20 mouse cellular contexts compared by ENCODE assay signal in genomic region chr6:40220634-40221120, GRCm38 (mm10).
"Had no signal": no experiment of that assay in that cellular context is flagged by ENCODE, and none has a peak within 500 bp of the region (broad histone marks: within the 10 kb centered on the region; RNA-seq: fewer than 3 reads in every experiment).

No protein-coding gene starts in this region.

- ATAC-seq: intestine, embryonic 15.5 days; liver, embryonic 12.5 days; midbrain, embryonic 13.5 days; midbrain, embryonic 16.5 days had no signal

- H3K36me3 ChIP-seq: intestine, embryonic 15.5 days; limb, embryonic 10.5 days; limb, embryonic 13.5 days; liver, embryonic 12.5 days; liver, embryonic 15.5 days; lung, embryonic 15.5 days; midbrain, embryonic 13.5 days had no signal

- H3K27ac ChIP-seq: intestine, embryonic 15.5 days; limb, embryonic 10.5 days; limb, embryonic 13.5 days; liver, embryonic 12.5 days; liver, embryonic 15.5 days; lung, embryonic 15.5 days; macrophage; midbrain, embryonic 13.5 days had no signal

- H3K27me3 ChIP-seq: intestine, embryonic 15.5 days; limb, embryonic 13.5 days; liver, embryonic 12.5 days; liver, embryonic 15.5 days; lung, embryonic 15.5 days; midbrain, embryonic 13.5 days had no signal

- H3K9ac ChIP-seq: intestine, embryonic 15.5 days; limb, embryonic 13.5 days; liver, embryonic 12.5 days; liver, embryonic 15.5 days; lung, embryonic 15.5 days; midbrain, embryonic 13.5 days had no signal

- DNase-seq: kidney, adult 18-20 months; kidney, adult 9 months; kidney, postnatal 10 days; kidney, postnatal 36 days; liver; lung, adult 18-20 months; lung, postnatal 14 days; right cerebral cortex, adult 18-20 months; right cerebral cortex, postnatal 14 days; right cerebral cortex, postnatal 4 days; thymus, postnatal 25 days had no signal

- H3K4me3 ChIP-seq: intestine, embryonic 15.5 days; limb, embryonic 10.5 days; limb, embryonic 13.5 days; liver, embryonic 12.5 days; liver, embryonic 15.5 days; lung, embryonic 15.5 days; midbrain, embryonic 13.5 days had no signal

- H3K9me3 ChIP-seq: intestine, embryonic 15.5 days; limb, embryonic 10.5 days; limb, embryonic 13.5 days; liver, embryonic 12.5 days; liver, embryonic 15.5 days; lung, embryonic 15.5 days; midbrain, embryonic 13.5 days had no signal

- H3K4me1 ChIP-seq: intestine, embryonic 15.5 days; limb, embryonic 10.5 days; limb, embryonic 13.5 days; liver, embryonic 12.5 days; liver, embryonic 15.5 days; lung, embryonic 15.5 days; midbrain, embryonic 13.5 days had no signal

- H3K4me2 ChIP-seq: intestine, embryonic 15.5 days; limb, embryonic 13.5 days; liver, embryonic 12.5 days; liver, embryonic 15.5 days; lung, embryonic 15.5 days; midbrain, embryonic 13.5 days had no signal
